Mouse (Mus musculus) stomach, postnatal 0 days (tissue): ENCODE data around the gene Dock4.

Experiments used
- CTCF ChIP-seq: IDR thresholded peaks from 2 replicates; pipeline ENCODE4 v1.5.1; 2016; ENCODE audit warnings: antibody characterized with exemption, low read depth, mild to moderate bottlenecking, moderate library complexity
- EP300 ChIP-seq: optimal IDR thresholded peaks from 2 replicates; pipeline ENCODE3; 2016; ENCODE audit warnings: antibody characterized with exemption

DNA sequence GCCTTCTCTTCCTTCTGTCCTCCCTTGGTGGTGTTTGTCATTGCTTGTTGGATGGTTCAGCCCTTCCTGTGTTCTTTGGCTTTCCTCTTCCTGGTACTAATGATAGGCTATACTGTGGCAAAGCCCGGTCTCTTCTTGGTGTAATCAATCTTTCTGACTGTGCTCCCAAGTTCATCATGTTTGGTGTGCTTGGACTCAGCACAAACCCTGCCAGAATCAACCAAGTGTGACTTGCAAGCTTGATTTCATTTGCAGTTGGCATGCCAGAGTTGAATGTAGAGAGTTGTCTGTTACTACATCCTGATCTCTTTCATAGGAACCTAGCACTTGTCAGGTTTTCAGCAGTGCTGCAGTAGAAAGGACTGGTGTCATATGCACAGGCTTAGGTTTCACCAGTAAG lies 106.4 kb downstream of the Dock4 start:
- TF ChIP-seq CTCF = no peak
- TF ChIP-seq EP300 = no peak
